Mouse (Mus musculus) adrenal gland, adult 2 months (tissue): Measurements from ENCODE around the gene Rab21. TPM values are rescaled to one million over a fixed set of nuclear protein-coding genes. Genes with fewer than 3 reads are reported as not detected.

ENCODE experiments used
- DNase-seq: peaks from one replicate; pipeline ENCODE4 v3.0.0; 2021
- long read RNA-seq: library from polyadenylated mRNA; stranded (forward); transcript quantifications from one replicate; pipeline ENCODE4 v2.0.0, GENCODE M21; 2021
- polyA plus RNA-seq: library from polyadenylated mRNA; depleted of rRNA; stranded (reverse); fragments of >200 nt; gene quantifications from 2 replicates; pipeline ENCODE4 v1.2.3, GENCODE M21; 2012; rRNA removed
- total RNA-seq, 2 experiments: library from RNA; stranded (reverse); gene quantifications; 2 replicates each; pipeline ENCODE4 v1.2.3; 2021

Rab21 gene
- total RNA-seq (10 to 100 TPM; 51.2 to 53.6 TPM), polyA plus RNA-seq (63.1 and 64.0 TPM in 2 replicates)
- long read RNA-seq, full-length matches to known transcripts: 96 of 101 reads
- long read RNA-seq, partial matches to known transcripts: 1 of 101 reads
- long read RNA-seq, other reads (novel, unspliced or antisense): 4 of 101 reads

DNA sequence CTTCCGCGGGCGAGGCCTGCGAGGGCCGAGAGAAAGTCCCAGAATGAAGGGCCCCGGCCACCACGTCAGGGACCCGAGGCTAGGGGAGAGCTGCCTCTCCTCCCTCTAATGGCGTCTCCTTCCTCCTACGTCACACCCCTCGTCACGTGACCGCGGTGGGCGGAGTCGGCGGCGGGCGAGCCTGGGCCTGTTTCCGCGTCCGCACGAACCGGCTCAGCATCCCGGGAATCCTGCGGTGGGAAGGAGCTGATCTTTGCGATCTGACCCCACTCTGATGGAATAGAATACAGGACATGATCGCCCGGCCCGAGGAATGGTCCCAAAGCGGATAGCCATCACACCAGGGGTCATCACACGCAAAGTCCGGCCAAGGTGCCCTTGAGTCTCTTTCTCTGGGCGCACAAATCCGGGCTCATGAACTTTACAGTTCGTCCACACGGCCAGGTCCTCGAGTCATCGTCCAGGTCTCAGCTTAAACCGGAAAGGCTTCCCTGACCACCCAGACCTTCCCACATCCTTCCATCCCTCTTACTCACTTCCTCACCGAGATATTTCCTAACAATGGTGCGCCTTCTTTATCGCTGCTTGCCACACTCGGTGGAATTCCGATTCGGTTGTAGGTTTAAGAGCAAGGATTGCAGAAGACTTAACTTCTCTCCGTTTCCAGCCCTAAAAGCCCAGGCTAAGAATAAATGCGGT is at the start of gene Rab21:
Gene Rab21, minus strand, starts transcription at position 122 of the 699 bp plus-strand sequence.
- DNase-seq: peak; percentile 98

DNA sequence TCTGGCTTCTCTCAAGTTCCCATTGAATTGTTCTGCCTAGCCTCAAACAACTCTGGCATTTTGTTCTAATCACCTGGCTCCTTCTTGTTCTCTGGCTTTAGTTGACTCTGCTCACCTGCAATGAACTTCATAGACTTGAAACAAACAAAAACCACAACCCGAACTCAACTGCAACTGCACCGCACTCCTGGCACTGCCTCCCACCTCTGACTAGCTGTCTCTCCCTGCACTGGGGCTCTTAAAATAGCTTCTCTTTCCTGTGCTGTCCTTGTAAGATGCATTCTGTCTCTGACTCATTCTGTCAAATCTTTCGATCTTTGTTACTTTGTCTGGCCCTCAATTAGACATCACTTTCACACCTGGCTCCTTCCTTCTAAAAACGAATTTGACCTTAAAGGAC is 47.8 kb upstream of the Rab21 start:
- no peak for DNase-seq

DNA sequence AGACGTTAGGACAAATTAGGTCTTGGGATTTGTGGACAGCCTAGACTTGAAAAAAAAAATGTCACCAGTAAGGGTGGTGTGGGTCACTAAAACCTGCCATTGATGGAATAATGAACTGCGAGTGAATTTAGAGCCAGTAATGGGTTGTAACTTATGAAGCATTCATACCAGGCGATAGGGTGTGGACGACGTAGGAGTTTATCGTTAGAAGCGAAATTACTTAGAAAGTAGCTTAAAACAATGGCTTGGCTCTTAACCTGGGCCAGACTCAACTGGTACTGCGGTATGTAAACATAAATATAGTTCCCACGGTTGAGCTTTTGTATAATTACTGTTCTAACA is 47.2 kb upstream of the Rab21 start:
- DNase-seq: no peak

DNA sequence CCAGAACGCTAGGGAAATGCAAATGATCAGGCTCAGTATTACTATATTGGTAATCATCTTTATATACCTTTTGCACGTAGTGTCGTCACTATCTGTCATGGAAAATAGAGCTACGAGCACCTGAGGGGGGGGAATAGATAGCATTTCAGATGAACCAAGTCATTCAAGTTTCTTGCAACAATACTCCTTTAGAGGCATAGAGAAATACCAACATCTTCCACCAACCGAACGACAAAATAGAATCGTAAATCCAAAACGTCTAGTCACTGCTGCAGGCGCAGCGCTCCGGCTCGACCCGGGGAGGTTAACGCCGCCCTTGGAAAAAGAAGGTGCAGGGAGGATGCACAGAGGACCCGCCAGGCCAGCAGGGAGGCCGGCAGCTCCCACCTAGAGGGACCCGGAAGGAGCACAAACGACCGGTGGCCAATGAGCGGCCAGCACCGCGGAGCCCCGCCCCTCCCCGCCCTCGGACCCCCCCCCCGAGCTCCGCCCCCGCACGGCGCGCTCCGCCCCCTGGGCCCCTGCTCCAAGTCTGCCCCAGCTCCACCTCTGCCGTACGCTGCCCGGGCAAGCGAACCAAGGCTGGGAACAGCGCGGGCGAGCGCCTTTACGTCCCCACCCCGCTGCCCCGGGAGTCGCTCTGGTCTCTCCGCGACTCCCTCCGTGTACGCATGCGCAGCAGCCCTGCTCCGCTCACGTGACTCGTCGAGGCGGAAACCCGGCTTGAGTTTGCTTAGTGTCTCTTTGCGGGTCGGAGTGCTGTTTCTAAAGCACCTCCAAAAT is 46.6 kb upstream of the Rab21 start, which contains the start of gene Tmem19:
Gene Tmem19, minus strand, starts transcription at position 662 of the 783 bp plus-strand sequence.
- DNase-seq: peak; percentile 98

DNA sequence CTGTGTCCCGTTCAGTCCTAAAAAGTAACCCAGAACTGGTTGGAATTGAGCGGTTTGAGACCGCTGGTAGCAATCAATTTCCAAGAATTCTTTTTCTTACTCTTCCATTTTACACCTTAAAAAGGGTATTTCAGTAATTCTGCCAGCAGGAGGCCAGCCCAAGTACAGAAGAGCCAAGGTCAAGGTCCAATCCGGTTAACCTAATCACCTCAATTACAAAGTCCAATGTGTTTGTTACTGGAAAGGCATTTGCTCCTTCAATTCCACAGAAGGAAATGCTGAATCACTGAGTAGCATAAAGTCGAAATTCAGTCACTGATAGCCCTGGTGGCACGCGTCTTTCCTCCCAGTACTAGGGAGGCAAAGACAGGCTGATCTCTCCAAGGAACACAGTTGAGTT is 43.7 kb upstream of the Rab21 start:
- DNase-seq: no peak

DNA sequence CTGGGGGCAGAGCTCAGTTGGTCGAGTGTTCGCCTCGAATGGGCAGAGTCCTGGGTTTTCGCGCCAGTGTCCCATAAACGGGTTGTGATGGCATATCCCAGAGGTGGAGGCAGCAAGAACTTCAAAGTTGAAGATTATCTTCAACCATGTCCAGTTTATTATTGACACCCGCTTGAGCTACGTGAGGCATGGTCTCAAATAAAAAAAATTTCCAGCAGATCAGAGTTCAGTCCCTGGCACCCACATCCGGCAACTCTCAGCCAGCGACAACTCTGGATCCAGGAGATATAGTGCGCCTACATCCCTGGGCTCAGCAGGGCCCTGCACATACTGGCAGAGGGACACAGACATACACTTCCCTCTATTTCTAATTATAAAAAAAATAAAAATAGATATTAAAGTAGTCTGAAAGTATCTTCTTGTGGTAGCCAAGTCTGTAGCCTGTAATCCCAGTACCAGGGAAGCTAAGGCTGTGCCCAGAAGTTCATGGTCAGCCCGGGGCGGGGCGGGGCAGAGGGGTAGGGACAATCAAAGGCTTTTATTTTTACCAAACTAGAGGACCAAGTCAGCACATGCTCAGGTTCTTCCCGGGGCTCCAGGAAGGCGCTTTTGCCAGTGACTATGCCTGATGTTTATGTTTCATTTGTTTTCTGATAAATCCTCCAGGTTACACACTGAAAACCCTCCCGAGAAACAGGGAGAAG is 43.0 kb upstream of the Rab21 start:
- no peak for DNase-seq

- DNase-seq: no peak
Observed at GRCm38 (mm10) chr10:115356106-115356505, 40.7 kb upstream of the Rab21 start.

GRCm38 (mm10) chr10:115355016-115355415 is 39.6 kb upstream of the Rab21 start:
- DNase-seq: no peak

- DNase-seq: no peak
Observed at GRCm38 (mm10) chr10:115354553-115354952, 39.2 kb upstream of the Rab21 start.

DNA sequence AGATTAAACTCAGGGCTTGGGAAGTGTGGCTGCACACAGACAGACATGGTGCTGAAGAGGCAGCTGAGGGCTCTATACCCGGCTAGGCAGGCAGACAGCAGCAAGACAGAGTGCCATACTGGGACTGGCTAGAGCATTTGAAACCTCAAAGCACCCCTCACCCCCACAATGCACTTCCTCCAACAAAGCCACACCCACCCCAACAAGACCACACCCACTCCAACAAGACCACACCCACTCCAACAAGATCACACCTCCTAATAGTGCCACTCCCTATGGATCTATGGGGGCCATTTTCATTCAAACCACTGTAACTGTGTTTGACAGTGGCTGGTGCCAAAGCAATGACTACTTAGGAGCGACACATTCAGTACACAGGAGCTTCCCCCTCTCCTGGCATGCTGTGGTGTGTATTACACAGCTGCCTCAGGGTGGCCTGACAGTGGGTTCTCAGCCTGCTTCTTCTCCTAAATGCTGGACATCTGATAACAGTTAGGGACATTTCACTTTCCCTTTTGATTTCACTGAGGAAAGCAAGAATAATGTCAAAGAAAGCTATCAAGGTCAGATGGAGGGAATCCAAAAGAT is 35.5 kb upstream of the Rab21 start:
- no peak for DNase-seq

- no peak for DNase-seq
Observed at GRCm38 (mm10) chr10:115349509-115349908, 34.1 kb upstream of the Rab21 start.

DNA sequence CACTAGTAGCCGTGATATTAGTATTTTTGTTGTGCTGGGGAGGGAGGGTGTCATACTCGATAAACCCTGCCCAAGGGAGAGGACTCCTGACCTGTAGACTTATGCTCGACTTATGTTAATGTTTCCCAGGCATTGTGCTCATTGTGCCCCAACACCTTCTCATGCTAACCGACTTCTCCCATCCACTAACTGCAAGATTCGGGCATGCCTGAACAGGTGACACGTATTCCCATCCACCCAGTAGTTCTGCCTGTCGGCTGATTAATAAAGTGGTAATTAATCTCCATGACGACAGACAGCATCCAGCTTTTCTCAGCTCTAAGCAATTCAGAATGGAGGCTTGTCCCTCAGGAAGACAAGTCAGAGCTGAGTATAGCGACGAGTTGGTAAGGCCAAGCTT is 33.6 kb upstream of the Rab21 start:
- no peak for DNase-seq

DNA sequence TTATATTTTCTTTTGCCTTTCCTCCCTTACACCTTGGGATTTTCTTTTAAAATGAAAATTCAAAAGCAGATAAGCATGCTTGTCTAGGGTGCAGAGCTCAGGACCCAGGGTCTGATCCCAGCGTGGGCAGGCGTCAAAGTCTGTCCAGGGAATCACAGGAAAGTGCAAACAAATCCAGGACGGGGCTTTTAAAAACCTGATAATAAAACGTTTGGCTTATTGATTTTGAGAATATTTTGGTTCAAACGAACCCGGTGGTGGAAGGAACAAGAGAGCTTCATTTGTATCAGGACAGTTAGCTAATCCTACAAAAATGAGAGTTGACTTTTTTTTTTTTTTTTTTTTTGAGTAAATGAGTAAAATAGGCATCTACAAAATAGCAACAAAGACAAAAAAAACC is 32.7 kb upstream of the Rab21 start:
- DNase-seq: no peak

- no peak for DNase-seq
Observed at GRCm38 (mm10) chr10:115346444-115346843, 31.1 kb upstream of the Rab21 start.

- DNase-seq: no peak
Observed at GRCm38 (mm10) chr10:115342771-115343425, 27.5 kb upstream of the Rab21 start.

DNA sequence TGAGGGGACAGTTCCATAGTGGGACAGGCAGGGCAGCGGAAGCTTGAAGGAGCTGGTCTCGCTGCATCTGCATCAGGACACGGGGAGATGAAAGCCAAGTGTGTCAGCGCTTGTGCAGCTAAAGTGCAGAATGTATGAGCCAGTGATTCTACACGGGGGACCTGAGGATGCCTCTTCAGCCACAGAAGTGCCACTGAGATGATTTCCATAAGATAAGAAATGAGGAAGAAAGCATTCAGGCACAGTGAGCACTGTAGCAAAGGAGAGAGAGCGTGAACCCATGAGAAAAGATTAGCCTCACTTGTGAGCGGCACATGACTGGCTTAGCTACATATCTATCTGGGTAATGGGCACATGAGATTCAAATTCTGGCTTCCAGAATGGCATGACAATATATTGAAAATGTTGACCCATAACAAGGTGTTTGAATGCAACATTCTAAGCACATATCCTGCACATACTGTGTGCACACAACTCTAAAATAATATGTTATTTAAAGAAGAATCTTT is 24.5 kb upstream of the Rab21 start:
- no peak for DNase-seq

GRCm38 (mm10) chr10:115336901-115337300 is 21.5 kb upstream of the Rab21 start:
- no peak for DNase-seq

GRCm38 (mm10) chr10:115333528-115333927 is 18.1 kb upstream of the Rab21 start:
- DNase-seq: no peak

DNA sequence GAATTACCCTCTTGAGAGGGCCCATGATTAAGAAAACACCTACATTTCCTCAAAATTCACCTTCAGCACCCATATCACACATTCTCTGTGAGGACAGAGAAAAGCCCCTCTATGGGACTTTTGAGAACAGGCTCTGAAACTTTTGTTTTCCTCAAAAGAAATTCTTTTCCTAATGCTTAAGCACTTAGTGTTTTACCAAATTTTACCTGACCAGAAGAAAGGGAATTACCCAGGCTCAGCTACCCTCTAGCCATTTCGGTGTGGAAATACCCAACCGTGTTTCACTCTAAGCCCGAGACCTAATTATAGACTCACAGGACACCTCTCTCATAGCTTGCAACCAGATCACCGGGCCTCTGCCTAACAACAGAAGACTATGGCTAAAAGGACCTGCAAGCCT is 17.6 kb upstream of the Rab21 start:
- no peak for DNase-seq

- DNase-seq: peak; percentile 55
Observed at GRCm38 (mm10) chr10:115332420-115332952, 17.1 kb upstream of the Rab21 start.

DNA sequence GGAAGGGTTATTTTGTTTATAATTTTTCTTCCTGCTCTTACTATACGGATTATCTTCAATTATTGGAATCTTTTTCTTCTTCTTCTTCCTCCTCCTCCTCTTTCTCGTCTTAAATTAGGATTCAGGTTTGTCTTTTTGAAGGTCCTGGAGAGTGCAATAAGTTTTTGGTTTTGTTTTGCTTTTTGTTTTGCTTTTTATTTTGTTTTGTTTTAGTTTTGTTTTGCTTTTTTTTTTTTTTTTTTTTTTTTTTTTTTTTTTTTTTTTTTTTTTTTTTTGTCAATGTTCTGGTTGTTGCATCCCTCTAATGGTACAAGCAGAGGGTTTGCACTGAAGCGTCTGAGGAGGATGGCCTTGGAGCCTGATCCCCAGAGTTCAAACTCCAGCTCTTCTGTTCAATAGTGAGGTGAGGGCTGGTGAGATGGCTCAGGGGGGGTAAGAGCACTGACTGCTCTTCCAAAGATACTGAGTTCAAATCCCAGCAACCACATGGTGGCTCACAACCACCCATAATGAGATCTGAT is 13.7 kb upstream of the Rab21 start:
- no peak for DNase-seq
